Mouse (Mus musculus) neutrophil, adult 59 days (primary cell): ENCODE results near the gene Dppa1. TPM values are rescaled to one million over a fixed set of nuclear protein-coding genes. Genes with fewer than 3 reads are reported as not detected.

ENCODE experiments used
- total RNA-seq, 2 experiments: library from RNA; stranded (reverse); gene quantifications; 1 replicate in 1 of 2; 2 replicates in 1 of 2; pipeline ENCODE4 v1.2.4; 2023

The Dppa1 gene
- total RNA-seq = not detected

GRCm38 (mm10) chr11:46629211-46629795, at the start of gene Dppa1:
TSS of gene Dppa1 (minus strand) at chr11:46629261.

DNA sequence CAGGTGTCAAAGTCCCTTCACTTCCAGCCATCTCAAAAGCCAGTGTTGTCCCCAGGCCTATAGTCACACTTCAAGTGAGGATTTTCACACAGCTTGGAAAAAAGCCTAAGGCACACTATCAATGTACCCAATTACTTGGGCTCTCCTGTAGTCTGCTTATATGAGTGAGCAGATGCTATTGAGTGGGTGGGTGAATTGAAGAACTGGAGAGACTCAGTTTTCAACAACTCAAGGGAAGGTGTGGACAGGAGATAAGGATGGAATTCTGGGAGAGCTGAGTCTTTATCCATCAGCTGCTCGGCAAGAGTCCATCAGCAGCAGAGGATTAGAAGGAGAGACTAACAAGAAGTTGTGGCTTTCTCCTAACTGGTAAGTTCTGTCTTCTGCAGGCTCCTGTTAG, 57.7 kb downstream of the Dppa1 start, which contains the start of gene BC053393:
Gene BC053393 (plus strand): TSS at position 210 of the 400 bp plus-strand sequence.

Other genes starting within 250 kb of the Dppa1 start
- 1 to 10 TPM; 2.1 to 3.6 TPM for gene Itk, start 239.7 kb downstream of the Dppa1 start, total RNA-seq
- 1 to 10 TPM in 1 of 2 experiments, under 1 TPM in 1; 0.90 to 1.3 TPM for gene Fam71b, start 232.7 kb downstream of the Dppa1 start, total RNA-seq
- 10 to 100 TPM; 33.9 to 36.3 TPM for gene Med7, start 192.3 kb downstream of the Dppa1 start, total RNA-seq
- gene Havcr2, start 174.3 kb downstream of the Dppa1 start, total RNA-seq = under 1 TPM; 0.40 to 0.49 TPM
- not detected for gene Gm12169, start 105.0 kb downstream of the Dppa1 start, total RNA-seq
- gene BC053393, start 57.7 kb downstream of the Dppa1 start, total RNA-seq = not detected
- gene Timd2, start 77.8 kb upstream of the Dppa1 start, total RNA-seq = not detected
- gene Havcr1, start 105.8 kb upstream of the Dppa1 start, total RNA-seq = under 1 TPM in 1 of 2 experiments, not detected in 1; 0.24 TPM
- gene Timd4, start 181.5 kb upstream of the Dppa1 start, total RNA-seq = under 1 TPM in 1 of 2 experiments, not detected in 1; 0.16 TPM